Mouse (Mus musculus) spleen, postnatal 14 days (tissue): ENCODE data around the gene Plcxd3.
"Not testable (repeated sequence)": the region's sequence is repeated elsewhere in the genome, so short reads cannot be mapped to it uniquely, and the experiment has no call there.

Experiments used
- DNase-seq, 2 experiments: peaks; one replicate each; pipeline ENCODE4 v3.0.0; 2021 to 2022; ENCODE audit warnings: low spot score in 2 of 2

Plcxd3 gene

DNA sequence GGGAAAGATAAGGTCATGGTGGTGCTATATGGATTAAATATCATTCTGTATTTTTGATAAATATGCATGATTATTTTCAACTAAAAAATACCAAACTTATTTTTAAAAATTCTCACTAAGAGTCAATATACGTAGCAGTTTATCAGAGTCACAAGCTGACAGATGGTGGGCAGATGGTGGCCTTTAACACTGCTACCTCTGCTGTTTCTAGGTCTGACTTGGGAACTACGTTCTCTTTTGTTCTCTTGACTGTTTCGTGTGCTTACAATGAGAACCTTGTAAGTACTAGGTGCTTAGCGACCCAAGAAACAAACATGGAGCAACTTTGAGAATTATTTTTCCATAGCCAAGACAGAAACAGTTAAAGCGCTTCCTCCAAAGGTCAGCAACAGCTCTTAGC is 183.8 kb downstream of the Plcxd3 start:
- no peak for DNase-seq

DNA sequence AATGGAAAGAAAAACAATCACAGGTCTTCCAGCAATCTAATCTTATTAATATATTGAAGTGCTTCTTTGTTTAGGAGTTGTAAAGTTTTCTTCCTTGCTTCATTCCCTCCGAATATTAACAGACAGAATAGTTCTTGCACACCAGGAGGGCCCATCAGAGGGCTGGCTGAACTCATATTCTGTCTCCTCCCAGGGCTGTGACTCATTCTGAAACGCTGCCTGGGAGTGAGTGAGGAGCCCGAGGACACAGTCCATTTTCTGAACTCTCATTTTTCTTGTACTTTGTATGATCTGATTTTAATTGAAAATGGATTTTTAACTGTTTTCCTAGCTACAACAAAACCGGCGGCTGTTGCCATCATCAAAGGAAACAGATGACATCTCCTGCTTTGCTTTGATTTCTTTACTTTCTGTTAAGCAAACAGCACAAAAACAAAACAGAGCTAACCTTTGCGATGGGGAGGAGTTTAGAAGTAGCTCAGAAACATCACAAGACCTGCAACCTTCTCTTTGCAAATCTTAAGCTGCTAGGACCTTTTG is 186.2 kb downstream of the Plcxd3 start:
- DNase-seq, result no peak

DNA sequence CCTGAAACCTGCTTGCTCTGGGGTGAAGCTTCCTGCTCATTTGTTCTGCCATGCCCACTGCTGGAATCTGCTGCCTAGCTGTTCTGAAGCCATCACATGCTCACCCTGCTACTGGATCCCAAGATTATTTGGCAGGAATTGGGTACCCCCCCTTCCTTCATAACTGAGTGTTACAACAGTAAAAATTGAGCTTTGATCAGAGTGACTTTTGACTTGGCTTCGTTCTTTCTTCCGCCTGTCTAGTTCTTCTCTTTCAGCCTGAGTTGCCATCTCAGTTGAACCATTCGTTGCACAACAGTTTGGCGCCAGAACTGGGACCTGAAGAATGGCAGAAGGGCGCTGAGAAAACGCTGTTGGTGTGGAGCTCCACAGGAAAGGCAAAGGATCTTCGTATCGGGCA is 220.2 kb downstream of the Plcxd3 start:
- DNase-seq, result not testable (repeated sequence)

DNA sequence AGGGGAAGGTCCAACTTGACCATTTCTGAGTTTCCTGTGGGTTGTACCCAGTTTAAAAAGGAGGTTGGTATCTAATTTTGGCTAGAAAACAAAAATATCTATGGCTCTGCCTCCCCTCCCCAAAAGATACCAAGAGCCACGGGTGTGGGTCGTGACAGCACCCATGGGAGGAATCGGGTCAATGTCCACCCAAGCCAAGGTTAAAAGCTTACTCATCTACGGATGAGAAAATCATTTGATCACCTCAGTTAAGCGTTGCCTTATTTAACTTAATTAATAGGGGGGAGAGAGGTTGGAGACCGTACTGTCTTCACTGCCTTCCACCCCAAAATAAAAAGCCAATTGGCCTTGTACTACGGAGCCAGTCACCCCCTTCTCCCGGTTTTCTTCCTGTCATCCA is 223.4 kb downstream of the Plcxd3 start:
- DNase-seq, result not testable (repeated sequence)

DNA sequence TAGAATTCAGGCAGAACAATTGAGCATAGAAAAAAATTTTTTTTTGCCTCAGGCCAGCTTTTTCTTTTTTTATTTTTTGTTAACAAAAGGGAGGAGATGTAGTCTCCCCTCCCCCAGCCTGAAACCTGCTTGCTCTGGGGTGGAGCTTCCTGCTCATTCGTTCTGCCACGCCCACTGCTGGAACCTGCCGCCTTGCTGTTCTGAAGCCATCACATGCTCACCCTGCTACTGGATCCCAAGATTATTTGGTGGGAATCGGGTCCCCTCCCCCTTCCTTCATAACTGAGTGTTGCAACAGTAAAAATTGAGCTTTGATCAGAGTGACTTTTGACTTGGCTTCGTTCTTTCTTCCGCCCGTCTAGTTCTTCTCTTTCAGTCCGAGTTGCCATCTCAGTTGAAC is 224.0 kb downstream of the Plcxd3 start:
- DNase-seq, result not testable (repeated sequence)

DNA sequence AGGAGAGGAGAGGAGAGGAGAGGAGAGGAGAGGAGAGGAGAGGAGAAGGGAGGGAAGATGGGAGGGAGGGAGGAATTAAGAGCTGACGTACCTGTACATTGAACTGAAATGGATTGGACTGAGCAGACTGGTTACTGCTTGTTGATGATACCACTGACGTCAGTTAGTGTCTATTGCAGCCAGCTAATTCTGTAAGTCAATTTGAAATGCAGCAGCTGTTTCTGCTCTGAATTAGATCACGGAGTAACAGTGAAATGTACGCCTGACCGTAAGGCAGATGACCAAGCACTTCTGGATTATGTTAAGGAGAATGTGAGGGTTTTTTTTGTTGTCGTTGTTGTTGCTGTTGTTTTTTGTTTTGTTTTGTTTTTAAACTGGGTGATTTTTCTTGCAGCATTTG is 230.3 kb downstream of the Plcxd3 start:
- DNase-seq, result no peak
